Mouse (Mus musculus) cerebellum, adult 2 months (tissue): ENCODE measurements at regions not wholly inside any gene's neighbourhood (a gene's known extent, or its start where the extent isn't known, plus 50 kb on each side); places are given as distances from the start of the nearest gene placed in this dataset.

ENCODE experiments used
- DNase-seq, 2 experiments: peaks; one replicate each; pipeline ENCODE4 v3.0.0; 2021
- H3K27ac ChIP-seq: fragments of 200-500 bp; 2 replicates; pipeline ENCODE4 v1.5.1; 2012; ENCODE audit warnings: low read length, control low read depth, inconsistent platforms; ENCODE audit not compliant: insufficient read depth
- H3K27me3 ChIP-seq: fragments of 200-500 bp; 2 replicates; pipeline ENCODE4 v1.6.1; 2012; ENCODE audit warnings: inconsistent platforms, mild to moderate bottlenecking, low read length, moderate library complexity; ENCODE audit not compliant: control insufficient read depth, insufficient read depth
- H3K4me1 ChIP-seq: fragments of 200-500 bp; 2 replicates; pipeline ENCODE4 v1.6.1; 2011; ENCODE audit warnings: low read length; ENCODE audit not compliant: control insufficient read depth, insufficient read depth
- H3K4me3 ChIP-seq: fragments of 200-500 bp; replicated peaks from 2 replicates; pipeline ENCODE3; 2011; ENCODE audit warnings: mild to moderate bottlenecking, low read depth, low read length, control low read depth; ENCODE audit not compliant: insufficient read depth
- CTCF ChIP-seq: fragments of 200-500 bp; IDR thresholded peaks from 2 replicates; pipeline ENCODE4 v1.5.1; 2011; ENCODE audit warnings: low read depth, mild to moderate bottlenecking, control low read depth, low read length, moderate library complexity, borderline replicate concordance; ENCODE audit not compliant: insufficient read depth
- POLR2A ChIP-seq: fragments of 200-500 bp; IDR thresholded peaks from 2 replicates; pipeline ENCODE4 v1.6.1; 2011; ENCODE audit warnings: low read length, control low read depth, borderline replicate concordance; ENCODE audit not compliant: insufficient read depth
- WGBS: fragments of 180-500 bp; shearing (Covaris S2); methylation state at CpG from one replicate; pipeline ENCODE4 v1.1.7; 2018; 5-methylcytosine and 5-hydroxymethylcytosine counted together

DNA sequence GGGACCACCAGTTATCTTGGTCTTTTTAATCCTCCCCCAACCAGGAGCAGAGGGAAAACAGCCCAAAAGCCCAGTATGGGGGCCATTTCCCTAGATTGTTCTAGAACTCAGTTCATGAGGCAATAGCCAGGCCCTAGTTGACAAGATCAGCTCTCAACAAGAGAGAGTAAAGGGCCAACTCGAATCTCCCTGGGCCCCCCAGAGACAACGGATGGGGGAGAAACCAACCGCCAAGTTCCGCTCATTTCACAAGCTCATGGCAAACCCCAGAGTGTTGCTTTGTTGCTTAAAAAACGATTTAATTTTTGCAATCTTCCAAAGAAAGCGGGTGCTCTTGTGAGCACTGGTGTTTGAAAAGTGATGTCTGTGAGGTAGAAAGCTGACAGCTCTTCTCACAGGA lies 108.5 kb upstream of the Irf2bp2 start:
- TF ChIP-seq POLR2A (no peak), CTCF (no peak)
- Histone ChIP-seq H3K27ac (no peak overlapping the region), H3K4me3 (no peak overlapping the region), H3K4me1 (no peaks in the 10 kb centered on the region), H3K27me3 (no peaks in the 10 kb centered on the region)
- no peak for DNase-seq
- WGBS: 79% methylated on average over 6 of the region's 6 CpGs

DNA sequence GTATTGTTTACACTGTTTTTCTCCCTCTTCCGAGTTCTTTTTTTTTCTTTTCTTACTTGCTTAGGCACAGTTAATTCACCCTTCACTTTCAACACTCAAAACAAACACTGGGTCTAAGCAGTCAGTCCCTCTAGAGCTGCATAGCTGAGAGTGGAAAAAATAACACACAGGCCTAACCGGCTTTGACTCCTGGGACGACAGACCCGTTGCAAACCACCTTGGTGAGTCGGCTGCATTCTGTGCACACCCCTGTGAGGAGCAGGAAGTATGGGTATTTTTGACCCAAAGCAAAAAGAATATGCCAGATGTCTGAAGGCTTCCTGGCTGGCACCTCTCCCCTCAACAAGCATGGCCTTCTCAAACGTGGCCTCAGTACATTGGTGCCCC lies 105.6 kb upstream of the Irf2bp2 start:
- no peak for TF ChIP-seq CTCF
- TF ChIP-seq POLR2A: no peak
- no peak overlapping the region for H3K27ac ChIP-seq
- peaks cover 5% of the 10 kb centered on the region; the same call in 1 of the 2 replicates for H3K4me1 ChIP-seq
- no peak overlapping the region for H3K4me3 ChIP-seq
- H3K27me3 ChIP-seq: no peaks in the 10 kb centered on the region
- WGBS: 47% methylated on average over 6 of the region's 6 CpGs
- no peak for DNase-seq

DNA sequence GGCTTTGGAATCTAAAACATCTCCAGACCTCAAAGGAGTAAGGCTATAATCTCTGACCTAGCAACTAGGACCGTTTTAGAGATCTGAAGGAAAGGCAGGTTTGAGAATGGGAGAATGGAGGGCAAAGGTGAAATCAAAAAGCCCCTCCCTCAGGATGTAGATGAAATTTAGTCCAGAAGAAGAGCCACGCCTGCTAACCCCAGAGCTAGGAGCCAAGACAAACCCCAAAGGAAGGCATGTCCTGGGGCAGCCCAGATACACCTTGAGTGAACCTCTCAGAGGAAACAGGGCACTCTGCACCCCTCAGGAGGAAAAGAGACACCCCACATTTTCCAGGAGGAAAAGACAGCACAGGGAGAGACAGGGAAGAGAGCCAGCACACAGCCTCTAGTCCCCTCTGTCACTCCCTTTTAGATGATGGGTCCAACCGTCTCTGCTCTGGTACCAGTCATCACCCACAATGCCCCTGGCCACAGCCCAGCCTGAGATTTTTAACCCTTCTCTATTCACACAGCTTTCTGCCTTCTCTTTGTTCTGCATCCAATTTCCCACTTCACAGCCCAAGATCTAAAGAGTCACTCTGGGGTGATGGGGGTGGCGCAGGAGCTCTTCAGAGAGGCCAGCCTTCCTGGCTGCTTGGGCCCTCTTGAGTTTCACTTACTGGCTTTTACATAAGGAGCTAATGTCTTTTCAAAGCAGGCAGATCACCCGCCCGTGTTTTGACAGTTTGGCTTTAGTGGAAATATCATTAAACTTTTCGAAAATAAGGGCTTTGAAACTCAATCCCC lies 105.0 kb upstream of the Irf2bp2 start:
- no peaks in the 10 kb centered on the region for H3K27me3 ChIP-seq
- WGBS: 69% methylated on average over 7 of the region's 7 CpGs
- no peak overlapping the region for H3K27ac ChIP-seq
- H3K4me1 ChIP-seq: peaks cover 5% of the 10 kb centered on the region; the same call in 1 of the 2 replicates
- no peak overlapping the region for H3K4me3 ChIP-seq
- TF ChIP-seq POLR2A (no peak), CTCF (no peak)
- DNase-seq: no peak

DNA sequence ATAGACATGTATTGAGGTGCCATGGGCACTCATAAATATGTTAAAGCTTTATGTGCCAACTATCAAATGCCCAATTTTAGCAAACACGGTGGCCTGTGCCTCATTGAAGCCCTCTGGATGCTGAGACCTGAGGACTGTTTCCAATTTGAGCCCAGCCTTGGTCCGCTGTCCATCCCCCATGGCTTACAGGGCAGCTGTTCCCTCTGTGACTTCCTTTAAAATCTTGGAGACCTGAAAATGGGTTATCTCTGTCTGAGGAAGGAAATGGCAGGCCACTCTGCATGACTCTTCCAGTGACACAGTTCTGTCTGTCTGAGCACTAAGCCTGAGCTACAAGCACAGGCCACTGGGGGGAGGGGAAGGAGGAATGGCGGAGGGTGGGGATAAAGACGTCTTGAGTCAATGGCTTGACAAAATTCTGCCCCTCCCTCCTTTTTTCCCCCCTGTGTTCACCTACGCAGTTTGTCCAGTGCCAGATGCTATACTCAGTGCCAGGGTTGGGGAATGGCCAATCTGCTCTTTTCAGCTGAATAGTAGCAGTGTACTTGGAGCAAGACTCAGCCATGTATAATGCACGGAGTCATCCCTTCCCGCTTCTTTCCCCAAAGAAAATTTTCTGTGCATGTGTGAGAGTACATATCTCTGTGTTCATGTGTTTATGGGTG lies 102.7 kb upstream of the Irf2bp2 start:
- Histone ChIP-seq H3K4me1 (peaks cover 5% of the 10 kb centered on the region; the same call in 1 of the 2 replicates), H3K4me3 (no peak overlapping the region), H3K27me3 (no peaks in the 10 kb centered on the region), H3K27ac (no peak overlapping the region)
- peak in 1 of 2 experiments; percentile 16 for DNase-seq
- WGBS: 31% methylated on average over 7 of the region's 7 CpGs
- TF ChIP-seq POLR2A (no peak), CTCF (no peak)

DNA sequence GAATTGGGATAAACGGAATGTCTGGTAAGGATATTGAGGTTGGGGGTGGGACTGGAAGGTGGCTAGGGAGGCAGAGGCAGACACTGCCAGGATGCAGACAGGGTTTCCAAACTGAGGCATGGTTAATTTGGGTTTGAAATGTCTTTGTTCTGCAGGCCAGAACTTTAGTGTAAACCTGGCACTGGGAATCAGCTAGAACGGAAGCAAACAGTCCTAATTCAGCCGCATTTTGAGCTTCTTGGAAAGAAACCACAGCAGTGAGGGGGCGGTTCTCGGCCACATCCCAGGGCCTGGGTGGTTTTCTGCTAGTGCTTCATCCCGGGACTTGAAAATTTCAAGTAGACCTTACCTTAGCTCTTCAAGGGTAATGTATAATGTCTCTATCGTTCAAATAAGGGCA lies 100.6 kb upstream of the Irf2bp2 start:
- H3K4me3 ChIP-seq: no peak overlapping the region
- WGBS: 32% methylated on average over 7 of the region's 7 CpGs
- no peak for TF ChIP-seq CTCF
- TF ChIP-seq POLR2A: no peak
- H3K27ac ChIP-seq: no peak overlapping the region
- peaks cover 5% of the 10 kb centered on the region; the same call in 1 of the 2 replicates for H3K4me1 ChIP-seq
- DNase-seq: peak; percentile 36 to 59
- no peaks in the 10 kb centered on the region for H3K27me3 ChIP-seq

DNA sequence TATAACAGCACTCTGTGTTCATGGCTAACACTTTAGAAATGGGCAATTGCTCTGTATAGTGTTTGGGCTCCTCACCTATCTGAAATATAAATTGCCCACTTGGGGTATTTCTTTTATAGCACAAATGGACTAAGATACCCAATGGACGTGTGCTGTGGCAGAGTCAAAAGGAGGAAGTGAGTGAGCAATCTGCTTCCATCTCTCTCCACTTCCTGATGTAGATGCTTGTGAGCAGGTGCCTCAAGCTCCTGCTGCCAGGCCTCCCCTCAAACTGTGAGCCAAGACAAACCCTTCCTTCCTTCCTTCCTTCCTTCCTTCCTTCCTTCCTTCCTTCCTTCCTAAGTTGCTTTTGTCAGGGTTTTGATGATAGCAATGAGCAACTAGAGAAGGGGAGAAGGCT lies 99.9 kb upstream of the Irf2bp2 start:
- H3K4me3 ChIP-seq: no peak overlapping the region
- TF ChIP-seq CTCF (no peak), POLR2A (no peak)
- 85% methylated on average over 1 of the region's 1 CpGs for WGBS
- H3K27me3 ChIP-seq: no peaks in the 10 kb centered on the region
- no peak overlapping the region for H3K27ac ChIP-seq
- H3K4me1 ChIP-seq: peaks cover 5% of the 10 kb centered on the region; the same call in 1 of the 2 replicates
- DNase-seq: no peak

DNA sequence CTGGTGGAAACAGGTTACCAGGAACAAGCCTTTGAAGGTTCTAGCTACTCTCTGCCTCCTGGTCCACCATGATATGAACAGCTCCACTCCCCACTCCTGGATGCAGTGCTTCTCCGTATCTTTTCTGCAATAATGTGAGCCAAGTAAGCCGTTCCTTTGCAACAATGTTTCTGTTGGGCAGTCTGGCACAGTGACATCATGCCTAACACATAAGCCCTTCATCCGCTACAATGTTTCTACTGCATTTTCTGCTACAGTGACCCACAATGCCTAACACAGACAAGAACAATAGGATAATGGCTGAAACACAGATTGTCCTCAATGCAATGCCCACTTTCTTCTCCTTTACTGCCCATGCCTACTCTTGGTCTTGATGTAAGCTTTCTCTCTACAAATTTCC lies 98.9 kb upstream of the Irf2bp2 start:
- no peak for DNase-seq
- TF ChIP-seq CTCF (no peak), POLR2A (no peak)
- no peak overlapping the region for H3K27ac ChIP-seq
- H3K27me3 ChIP-seq: no peaks in the 10 kb centered on the region
- 70% methylated on average over 3 of the region's 3 CpGs for WGBS
- H3K4me1 ChIP-seq: peaks cover 5% of the 10 kb centered on the region; the same call in 1 of the 2 replicates
- H3K4me3 ChIP-seq: no peak overlapping the region

DNA sequence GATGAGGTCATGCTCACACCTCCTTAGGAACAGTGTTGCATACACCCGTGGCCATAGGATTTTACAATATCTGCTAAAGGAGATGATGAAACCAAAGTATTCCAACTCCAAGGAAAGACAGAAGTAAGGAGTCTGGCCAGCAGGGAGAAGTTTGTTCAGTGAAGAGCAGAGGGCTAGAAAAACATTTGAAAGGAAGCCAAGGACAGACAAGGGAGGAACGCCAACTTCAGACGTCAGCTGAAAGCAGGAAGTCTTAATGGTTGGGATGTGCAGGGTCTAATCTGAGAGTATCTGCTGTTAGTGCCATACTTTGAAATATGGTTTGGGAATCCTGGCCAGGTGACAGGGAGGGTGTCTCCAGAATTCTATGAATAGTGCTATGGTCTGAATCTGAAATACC lies 98.5 kb upstream of the Irf2bp2 start:
- TF ChIP-seq POLR2A (no peak), CTCF (no peak)
- WGBS: 56% methylated on average over 3 of the region's 3 CpGs
- Histone ChIP-seq H3K27ac (no peak overlapping the region), H3K4me1 (peaks cover 5% of the 10 kb centered on the region; the same call in 1 of the 2 replicates), H3K4me3 (no peak overlapping the region), H3K27me3 (no peaks in the 10 kb centered on the region)
- no peak for DNase-seq
